Mouse (Mus musculus) forebrain, embryonic 14.5 days (tissue): ENCODE results near the gene Dnm1. TPM values are rescaled to one million over a fixed set of nuclear protein-coding genes. Genes with fewer than 3 reads are reported as not detected.
"Not testable (repeated sequence)": the region's sequence is repeated elsewhere in the genome, so short reads cannot be mapped to it uniquely, and the experiment has no call there.

Experiments
- ATAC-seq: fragments of 200-750 bp; cut with Nextera tagmentation; 2 replicates; pipeline ENCODE4 v1.8.0; 2017; ENCODE audit warnings: mild to moderate bottlenecking, moderate library complexity
- DNase-seq: peaks from one replicate; pipeline ENCODE4 v3.0.0-alpha.2; 2015; ENCODE audit warnings: low spot score
- H3K27ac ChIP-seq: fragments of 300-500 bp; sonication (generic); 2 replicates; pipeline ENCODE4 v1.5.1; 2014; ENCODE audit warnings: low read depth, mild to moderate bottlenecking, control low read depth, low read length, moderate library complexity
- H3K27me3 ChIP-seq: fragments of 300-500 bp; sonication (generic); replicated peaks from 2 replicates; pipeline ENCODE4 v1.6.1; 2014; ENCODE audit warnings: low read length, control low read depth, mixed read lengths; ENCODE audit not compliant: control insufficient read depth, insufficient read depth
- H3K36me3 ChIP-seq: fragments of 300-500 bp; sonication (generic); 2 replicates; pipeline ENCODE4 v1.6.1; 2014; ENCODE audit warnings: low read length, control low read depth; ENCODE audit not compliant: control insufficient read depth, insufficient read depth
- H3K4me1 ChIP-seq: fragments of 300-500 bp; sonication (generic); 2 replicates; pipeline ENCODE4 v1.6.1; 2014; ENCODE audit warnings: antibody characterized with exemption, low read length, control low read depth; ENCODE audit not compliant: control insufficient read depth, insufficient read depth
- H3K4me2 ChIP-seq: fragments of 300-500 bp; sonication (generic); 2 replicates; pipeline ENCODE4 v1.6.1; 2014; ENCODE audit warnings: mild to moderate bottlenecking, control low read depth, low read length
- H3K4me3 ChIP-seq: fragments of 300-500 bp; sonication (generic); 2 replicates; pipeline ENCODE4 v1.5.1; 2014; ENCODE audit warnings: low read depth, low read length, control low read depth
- H3K9ac ChIP-seq: fragments of 300-500 bp; sonication (generic); 2 replicates; pipeline ENCODE4 v1.6.1; 2014; ENCODE audit warnings: mild to moderate bottlenecking, low read length, control low read depth, moderate library complexity
- H3K9me3 ChIP-seq: fragments of 300-500 bp; sonication (generic); replicated peaks from 2 replicates; pipeline ENCODE4 v1.6.1; 2016; ENCODE audit warnings: low read length, control low read depth, mixed read lengths; ENCODE audit not compliant: control insufficient read depth
- WGBS: fragments of 180-500 bp; shearing (Covaris S2); extraction: QIAGEN DNeasy Blood & Tissue Kit; methylation state at CpG from one replicate; pipeline ENCODE4 v1.1.7; 2014; 5-methylcytosine and 5-hydroxymethylcytosine counted together
- polyA plus RNA-seq: library from polyadenylated mRNA; unstranded; fragments of >200 nt; fragmentation: Nextera tagmentation; extraction: Ambion mirVana; gene quantifications from 2 replicates; pipeline ENCODE4 v1.2.1, GENCODE M21; 2014

The Dnm1 gene
- polyA plus RNA-seq, 1 experiment from 2014 or later: 28.2 TPM

DNA sequence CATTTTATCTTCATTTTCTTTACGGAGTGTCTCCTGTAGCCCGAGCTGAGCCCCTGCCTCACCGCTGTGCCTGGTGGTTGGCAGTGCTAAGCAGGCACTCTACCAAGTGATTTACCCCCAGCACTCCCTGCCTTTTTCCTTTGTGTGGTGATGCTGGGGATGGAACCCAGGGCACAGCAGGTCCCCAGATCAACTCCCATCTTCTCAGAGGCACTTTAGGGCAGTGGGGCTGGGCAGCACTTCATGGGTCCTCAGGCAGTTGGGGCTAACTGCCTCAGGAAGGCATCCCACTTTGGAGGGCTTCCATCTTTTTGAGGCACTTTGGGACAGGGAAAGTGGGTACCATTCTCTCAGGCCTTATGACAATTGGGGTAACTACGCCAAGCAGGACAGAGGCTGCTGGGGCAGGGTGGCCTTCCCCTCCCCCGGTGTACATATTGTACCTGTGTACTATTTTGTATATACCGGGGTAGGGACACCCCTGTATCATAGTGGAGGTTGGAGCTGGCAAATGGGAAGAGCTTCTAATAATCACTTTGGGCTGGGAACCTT, 45.8 kb downstream of the Dnm1 start:
- ATAC-seq: no peak
- peaks cover 81% of the 10 kb centered on the region for H3K36me3 ChIP-seq
- H3K4me3 ChIP-seq: no peak overlapping the region
- H3K9ac ChIP-seq: no peak overlapping the region
- H3K27me3 ChIP-seq: no peaks in the 10 kb centered on the region
- WGBS: 86% methylated on average over 6 of the region's 6 CpGs
- H3K27ac ChIP-seq: no peak overlapping the region
- H3K4me2 ChIP-seq: no peak overlapping the region
- no peaks in the 10 kb centered on the region for H3K9me3 ChIP-seq
- peaks cover 10% of the 10 kb centered on the region for H3K4me1 ChIP-seq
- no peak for DNase-seq

DNA sequence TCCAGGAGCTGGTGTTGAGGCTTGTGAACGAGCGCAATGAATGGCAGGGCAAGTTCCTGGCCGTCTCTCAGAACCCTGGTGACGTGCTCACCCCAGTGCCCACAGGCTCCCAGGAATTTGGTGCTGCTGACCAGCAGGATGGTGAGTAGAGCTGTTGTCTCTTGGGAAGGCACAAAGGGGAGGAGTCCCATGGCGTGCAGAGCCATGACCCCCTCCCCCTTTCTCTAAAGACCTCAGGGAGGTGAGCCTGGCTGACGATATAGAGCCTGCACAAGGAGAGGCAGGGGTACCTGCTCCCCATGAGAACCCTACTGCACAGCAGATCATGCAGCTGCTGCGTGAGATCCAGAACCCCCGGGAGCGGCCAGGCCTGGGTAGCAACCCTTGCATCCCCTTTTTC, 47.0 kb downstream of the Dnm1 start:
- ATAC-seq (no peak), DNase-seq (no peak)
- Histone ChIP-seq H3K36me3 (peaks cover 92% of the 10 kb centered on the region), H3K27me3 (no peaks in the 10 kb centered on the region), H3K9me3 (no peaks in the 10 kb centered on the region), H3K27ac (no peak overlapping the region), H3K4me2 (no peak overlapping the region), H3K4me3 (no peak overlapping the region), H3K4me1 (peaks cover under 1% of the 10 kb centered on the region; the same call in 1 of the 2 replicates), H3K9ac (no peak overlapping the region)
- 90% methylated on average over 9 of the region's 9 CpGs for WGBS

DNA sequence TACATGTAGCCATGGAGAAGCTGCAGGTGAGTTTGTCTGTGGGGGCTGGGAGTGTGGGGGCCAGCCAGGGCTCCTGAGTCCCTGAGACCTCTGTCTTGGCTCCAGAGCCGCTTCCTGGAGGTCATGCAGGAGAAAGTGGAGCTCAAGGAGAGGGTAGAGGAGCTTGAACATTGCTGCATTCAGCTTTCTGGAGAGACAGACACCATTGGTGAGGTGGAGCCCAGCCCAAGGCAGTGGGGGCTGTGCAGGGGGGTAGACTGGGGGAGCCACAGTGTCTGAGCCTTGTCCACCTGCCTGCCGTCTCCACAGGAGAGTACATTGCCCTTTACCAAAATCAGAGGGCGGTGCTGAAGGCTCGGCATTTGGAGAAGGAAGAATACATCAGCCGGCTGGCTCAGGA, 47.5 kb downstream of the Dnm1 start:
- H3K4me3 ChIP-seq: no peak overlapping the region
- H3K36me3 ChIP-seq: peaks cover 96% of the 10 kb centered on the region
- no peaks in the 10 kb centered on the region for H3K9me3 ChIP-seq
- DNase-seq (no peak), ATAC-seq (no peak)
- no peaks in the 10 kb centered on the region for H3K4me1 ChIP-seq
- WGBS: 96% methylated on average over 5 of the region's 5 CpGs
- no peak overlapping the region for H3K27ac ChIP-seq
- no peaks in the 10 kb centered on the region for H3K27me3 ChIP-seq
- no peak overlapping the region for H3K4me2 ChIP-seq
- no peak overlapping the region for H3K9ac ChIP-seq

DNA sequence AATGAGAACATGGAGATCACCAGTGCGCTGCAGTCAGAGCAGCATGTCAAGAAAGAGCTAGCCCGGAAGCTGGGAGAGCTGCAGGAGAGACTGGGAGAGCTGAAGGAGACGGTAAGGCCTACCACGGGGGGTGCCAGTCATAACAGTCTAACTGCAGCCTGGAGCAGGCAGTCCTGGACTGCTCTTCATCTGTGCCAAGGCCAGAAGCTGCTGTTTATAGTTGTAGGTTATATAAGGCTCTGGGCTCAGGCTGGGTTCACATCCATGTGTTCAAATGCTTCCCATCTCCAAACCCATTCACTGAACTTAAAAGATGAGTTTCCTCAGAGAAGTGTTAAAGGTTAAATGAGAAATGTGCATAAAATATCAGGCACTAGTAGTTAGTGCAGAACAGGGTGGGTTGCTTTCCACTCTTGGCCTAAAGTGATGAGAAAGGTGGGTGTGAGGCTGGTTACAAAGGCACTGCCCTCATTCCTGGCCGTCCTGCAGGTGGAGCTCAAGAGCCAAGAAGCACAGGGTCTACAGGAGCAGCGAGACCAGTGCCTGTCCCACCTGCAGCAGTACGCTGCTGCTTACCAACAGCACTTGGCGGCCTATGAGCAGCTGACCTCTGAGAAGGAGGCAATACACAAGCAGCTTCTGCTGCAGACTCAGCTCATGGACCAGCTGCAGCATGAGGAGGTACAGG, 48.8 kb downstream of the Dnm1 start:
- Histone ChIP-seq H3K4me1 (no peaks in the 10 kb centered on the region), H3K27ac (no peak overlapping the region), H3K4me3 (no peak overlapping the region), H3K9ac (no peak overlapping the region), H3K27me3 (no peaks in the 10 kb centered on the region), H3K4me2 (no peak overlapping the region), H3K9me3 (no peaks in the 10 kb centered on the region), H3K36me3 (peaks cover 94% of the 10 kb centered on the region)
- DNase-seq: peak; percentile 51
- peak; percentile 52 for ATAC-seq
- 55% methylated on average over 8 of the region's 8 CpGs for WGBS

DNA sequence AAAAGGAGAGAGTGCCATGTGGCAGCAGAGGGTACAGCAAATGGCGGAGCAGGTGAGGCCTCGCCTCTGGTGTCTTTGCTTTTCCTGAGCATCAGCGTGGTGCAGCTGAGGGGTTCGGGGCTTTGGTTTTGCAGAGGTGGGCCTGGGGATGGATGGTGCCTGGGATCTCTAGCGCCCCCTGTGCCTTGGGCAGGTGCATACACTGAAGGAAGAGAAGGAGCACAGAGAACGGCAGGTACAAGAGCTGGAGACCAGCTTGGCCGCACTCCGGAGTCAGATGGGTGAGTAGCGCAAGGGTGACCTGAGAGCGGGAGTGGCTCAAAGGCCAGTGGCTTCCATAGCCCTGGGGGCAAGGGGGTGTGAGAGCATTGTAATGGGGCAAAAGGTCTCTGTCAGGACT, 50.2 kb downstream of the Dnm1 start:
- 92% methylated on average over 10 of the region's 10 CpGs for WGBS
- Histone ChIP-seq H3K4me3 (no peak overlapping the region), H3K27me3 (no peaks in the 10 kb centered on the region), H3K27ac (no peak overlapping the region), H3K36me3 (peaks cover 94% of the 10 kb centered on the region), H3K9ac (no peak overlapping the region), H3K9me3 (no peaks in the 10 kb centered on the region), H3K4me2 (no peak overlapping the region), H3K4me1 (no peaks in the 10 kb centered on the region)
- ATAC-seq: no peak
- DNase-seq: no peak

DNA sequence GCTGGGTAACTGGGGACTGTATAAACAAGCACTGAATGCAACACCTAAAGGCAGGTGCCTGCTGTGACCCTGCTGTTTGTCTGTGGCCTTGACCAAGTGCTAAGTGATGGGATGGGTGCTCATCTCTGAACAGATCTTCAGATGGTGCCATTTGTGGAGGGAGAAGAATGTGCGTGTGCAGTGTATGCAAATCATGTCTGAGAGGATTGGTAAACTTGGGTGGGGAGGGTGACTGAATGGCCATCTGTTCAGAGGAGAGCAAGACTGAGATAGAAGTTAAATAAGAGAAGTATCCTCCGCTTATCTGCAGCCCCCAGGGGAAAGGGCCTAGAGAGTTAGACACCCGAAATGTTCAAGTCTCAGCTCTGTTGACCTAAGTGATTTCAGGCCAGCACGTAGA, 53.7 kb downstream of the Dnm1 start:
- 85% methylated on average over 4 of the region's 4 CpGs for WGBS
- ATAC-seq: no peak
- no peak for DNase-seq
- Histone ChIP-seq H3K36me3 (peaks cover 75% of the 10 kb centered on the region), H3K9me3 (no peaks in the 10 kb centered on the region), H3K27me3 (no peaks in the 10 kb centered on the region), H3K4me3 (no peak overlapping the region), H3K27ac (no peak overlapping the region), H3K4me2 (no peak overlapping the region), H3K4me1 (no peaks in the 10 kb centered on the region), H3K9ac (no peak overlapping the region)

DNA sequence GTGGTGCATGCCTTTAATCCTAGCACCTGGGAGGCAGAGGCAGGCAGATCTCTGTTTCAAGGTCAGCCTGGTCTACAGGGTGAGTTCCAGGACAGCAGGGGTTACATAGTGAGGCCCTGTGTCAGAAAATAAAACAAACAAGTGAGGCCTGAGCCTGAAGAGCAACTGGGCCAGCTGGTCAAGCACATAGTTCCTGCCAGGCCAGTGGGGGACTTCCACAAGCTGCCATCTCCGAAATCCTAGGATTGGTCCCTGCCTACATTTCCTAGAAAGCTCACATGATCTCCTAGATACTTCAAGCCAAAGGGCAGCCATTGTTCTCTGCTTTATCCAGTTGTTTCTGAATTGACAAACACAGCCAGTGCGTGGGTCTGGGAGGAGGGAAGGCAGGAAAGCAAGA, 57.3 kb downstream of the Dnm1 start:
- H3K9ac ChIP-seq, H3K4me3 ChIP-seq, H3K27ac ChIP-seq, DNase-seq, H3K4me2 ChIP-seq, H3K9me3 ChIP-seq, ATAC-seq, H3K4me1 ChIP-seq, H3K27me3 ChIP-seq: not testable (repeated sequence)
- H3K36me3 ChIP-seq: peaks cover 63% of the 10 kb centered on the region
- WGBS: 91% methylated on average over 2 of the region's 2 CpGs

DNA sequence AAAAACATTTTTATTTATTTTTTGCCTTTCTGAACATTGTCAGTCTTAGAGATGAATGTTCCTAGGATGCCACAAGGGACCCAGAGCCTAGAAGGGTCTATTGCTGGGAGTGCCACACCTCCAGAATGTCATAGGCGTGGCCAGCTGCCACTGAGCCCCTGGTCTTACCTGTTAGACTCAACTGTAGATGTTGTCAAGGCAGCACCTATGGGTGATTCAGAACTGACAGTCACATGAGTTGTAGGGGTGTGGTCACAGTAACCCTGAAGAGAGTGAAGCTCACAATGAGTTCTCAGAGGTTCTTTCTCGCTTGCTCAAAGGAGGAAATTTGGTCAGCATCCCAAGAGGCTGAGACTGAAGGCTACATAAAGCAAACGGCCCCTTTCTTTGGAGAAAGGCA, 57.9 kb downstream of the Dnm1 start:
- no peak for DNase-seq
- Histone ChIP-seq H3K27me3 (no peaks in the 10 kb centered on the region), H3K4me2 (no peak overlapping the region), H3K27ac (no peak overlapping the region), H3K4me3 (no peak overlapping the region), H3K36me3 (peaks cover 61% of the 10 kb centered on the region), H3K9me3 (no peaks in the 10 kb centered on the region), H3K4me1 (no peaks in the 10 kb centered on the region), H3K9ac (no peak overlapping the region)
- ATAC-seq: no peak
- 78% methylated on average over 3 of the region's 3 CpGs for WGBS

DNA sequence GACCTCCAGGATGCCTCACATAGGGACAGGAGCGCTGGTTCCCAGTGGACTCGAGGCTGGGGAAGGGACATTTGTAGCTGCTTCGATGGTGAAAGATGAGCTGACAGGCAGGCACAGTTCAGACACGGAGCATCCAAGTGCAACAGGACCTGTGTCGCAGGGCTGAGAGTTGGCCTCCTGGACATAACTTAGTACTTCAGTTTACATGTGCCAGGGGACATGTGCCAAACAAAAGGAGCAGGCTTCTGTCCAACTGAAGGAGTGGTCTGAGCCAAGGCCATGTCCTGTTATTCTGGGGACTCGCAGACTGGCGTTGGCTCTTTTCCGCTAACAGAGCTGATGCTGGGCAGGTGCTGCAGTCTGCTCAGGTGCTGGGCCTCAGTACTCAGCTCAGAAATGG, 58.8 kb downstream of the Dnm1 start:
- ATAC-seq: no peak
- H3K4me3 ChIP-seq: no peak overlapping the region

More for the DNA sequence above, 58.8 kb downstream of the Dnm1 start:
- DNase-seq: no peak
- H3K27ac ChIP-seq: no peak overlapping the region
- 85% methylated on average over 8 of the region's 8 CpGs for WGBS
- no peaks in the 10 kb centered on the region for H3K9me3 ChIP-seq
- H3K27me3 ChIP-seq: no peaks in the 10 kb centered on the region
- H3K36me3 ChIP-seq: peaks cover 51% of the 10 kb centered on the region
- no peak overlapping the region for H3K4me2 ChIP-seq
- H3K4me1 ChIP-seq: peaks cover under 1% of the 10 kb centered on the region; the same call in 1 of the 2 replicates
- no peak overlapping the region for H3K9ac ChIP-seq
